Mouse (Mus musculus): ENCODE measurements around the gene Chrna1. TPM values are rescaled to one million over a fixed set of nuclear protein-coding genes. Genes with fewer than 3 reads are reported as not detected.

Gene Chrna1
- polyA plus RNA-seq, 1 experiment = 0.66 TPM

DNA sequence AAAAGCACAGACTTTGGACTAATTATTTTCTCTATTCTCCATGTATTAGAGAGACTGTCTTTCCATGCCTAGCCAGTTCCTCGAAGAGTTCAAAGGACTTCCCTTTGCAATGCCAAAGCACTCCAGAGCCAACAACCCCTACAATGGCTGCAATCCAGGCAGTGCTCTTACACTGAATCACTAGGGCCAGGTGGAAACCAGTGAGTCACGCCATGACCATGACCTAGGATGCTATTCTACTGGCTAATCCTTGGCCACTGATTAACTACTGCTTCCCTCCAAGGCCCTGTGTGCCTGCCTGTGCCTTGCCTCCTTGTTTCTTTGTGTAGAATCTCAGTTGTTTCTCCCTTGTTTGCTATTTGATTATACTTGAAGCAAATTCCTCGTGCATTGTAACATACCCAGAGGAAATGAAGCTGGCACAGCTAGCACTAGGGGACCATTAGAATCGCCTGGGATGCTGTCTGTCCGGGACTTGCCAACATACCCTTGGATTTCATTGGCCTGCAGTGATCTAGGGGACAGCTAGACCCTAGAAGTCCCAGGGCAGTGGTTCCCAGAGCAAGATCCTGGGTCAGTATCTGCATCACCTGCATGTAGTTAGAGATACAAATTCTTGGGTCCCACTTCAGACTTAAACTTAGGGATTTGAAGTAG lies 29.1 kb upstream of the Chrna1 start:
- Histone ChIP-seq H3K4me3 (replicated peaks; ENCODE audit: extremely low read depth, low read depth, low read length) (no peak overlapping the region), H3K4me1 (ENCODE audit: control insufficient read depth, insufficient read depth, low read length) (0 out of 2 replicates have a peak, but pooled peaks cover 2% of the 10 kb centered on the region)
- no peak for TF ChIP-seq CTCF (IDR thresholded peaks at IDR 0.05; ENCODE audit: insufficient read depth, low read length)
- TF ChIP-seq POLR2A (IDR thresholded peaks at IDR 0.05; ENCODE audit: borderline replicate concordance, extremely low read depth, low read depth, low read length) = no peak
- no peak for DNase-seq
- WGBS = 35% methylated on average over 5 of the region's 5 CpGs

DNA sequence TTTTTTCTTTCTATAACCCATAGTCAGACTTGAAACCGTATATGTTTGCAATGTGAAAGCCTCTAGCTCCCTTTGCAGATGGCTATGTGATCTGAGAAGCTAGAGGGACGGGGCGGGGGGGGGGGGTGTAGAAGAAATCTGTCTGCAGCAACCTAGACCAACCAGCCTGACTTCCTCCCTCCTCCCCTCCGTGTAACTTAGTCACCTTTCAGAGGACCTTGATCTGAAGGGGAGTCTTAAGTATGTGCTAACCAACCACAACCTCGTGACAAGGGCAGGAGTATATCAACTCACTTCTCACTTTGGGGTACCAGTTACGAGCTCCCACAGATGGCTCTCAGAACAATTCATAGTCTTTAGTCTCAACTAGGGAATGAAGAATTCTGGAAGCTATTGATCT lies 28.3 kb upstream of the Chrna1 start:
- no peak for TF ChIP-seq CTCF (IDR thresholded peaks at IDR 0.05; ENCODE audit: insufficient read depth, low read length)
- TF ChIP-seq POLR2A (IDR thresholded peaks at IDR 0.05; ENCODE audit: borderline replicate concordance, extremely low read depth, low read depth, low read length) = no peak
- 0 out of 2 replicates have a peak, but pooled peaks cover 2% of the 10 kb centered on the region for H3K4me1 ChIP-seq (ENCODE audit: control insufficient read depth, insufficient read depth, low read length)
- 65% methylated on average over 6 of the region's 6 CpGs for WGBS
- no peak for DNase-seq
- no peak overlapping the region for H3K4me3 ChIP-seq (replicated peaks; ENCODE audit: extremely low read depth, low read depth, low read length)

DNA sequence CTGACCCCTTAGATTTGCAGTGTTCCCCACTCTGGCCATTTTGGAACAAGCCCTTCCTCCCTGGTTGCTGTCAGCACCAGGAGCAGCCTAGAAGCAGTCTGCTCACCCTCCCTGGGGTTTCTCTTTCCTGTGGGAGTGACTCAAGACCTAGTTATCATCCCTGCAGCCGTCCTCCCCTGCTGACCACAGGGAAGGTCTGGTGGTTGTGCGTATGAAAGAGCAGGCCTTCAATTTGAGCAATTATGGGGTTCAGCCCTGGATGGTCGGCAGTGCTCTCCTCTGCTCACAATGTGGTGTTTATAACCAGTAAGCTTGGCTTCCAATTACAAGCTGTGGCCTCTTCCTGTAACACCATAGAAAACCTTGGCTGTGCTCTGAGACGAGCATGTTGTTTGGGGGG lies 27.5 kb upstream of the Chrna1 start:
- TF ChIP-seq CTCF (IDR thresholded peaks at IDR 0.05; ENCODE audit: insufficient read depth, low read length) = no peak
- WGBS = 53% methylated on average over 4 of the region's 4 CpGs
- Histone ChIP-seq H3K4me3 (replicated peaks; ENCODE audit: extremely low read depth, low read depth, low read length) (no peak overlapping the region), H3K4me1 (ENCODE audit: control insufficient read depth, insufficient read depth, low read length) (0 out of 2 replicates have a peak, but pooled peaks cover 2% of the 10 kb centered on the region)
- DNase-seq = no peak

DNA sequence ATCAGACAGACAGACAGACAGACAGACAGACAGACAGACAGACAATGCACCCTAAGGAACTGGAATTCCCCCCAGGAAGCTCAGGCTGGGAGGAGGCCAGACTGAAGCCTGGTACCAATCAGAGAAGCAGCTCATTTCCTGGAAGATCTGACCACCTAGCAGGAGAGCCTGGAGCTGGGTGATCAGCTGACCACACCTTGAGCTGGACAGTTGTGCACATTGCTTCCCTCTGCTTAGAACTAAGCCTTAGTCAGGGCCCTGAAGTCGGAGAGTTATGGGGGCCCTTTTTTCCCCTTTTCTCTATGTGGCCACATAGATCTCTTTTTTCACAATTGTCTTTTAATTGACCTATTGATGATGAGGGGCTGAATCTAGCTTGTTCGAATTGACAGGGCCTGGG lies 27.0 kb upstream of the Chrna1 start:
- H3K4me1 ChIP-seq (ENCODE audit: control insufficient read depth, insufficient read depth, low read length) = 0 out of 2 replicates have a peak, but pooled peaks cover 2% of the 10 kb centered on the region
- no peak for DNase-seq
- TF ChIP-seq POLR2A (IDR thresholded peaks at IDR 0.05; ENCODE audit: borderline replicate concordance, extremely low read depth, low read depth, low read length) (no peak), CTCF (IDR thresholded peaks at IDR 0.05; ENCODE audit: insufficient read depth, low read length) (no peak)
- no peak overlapping the region for H3K4me3 ChIP-seq (replicated peaks; ENCODE audit: extremely low read depth, low read depth, low read length)
- WGBS = 71% methylated on average over 2 of the region's 2 CpGs

DNA sequence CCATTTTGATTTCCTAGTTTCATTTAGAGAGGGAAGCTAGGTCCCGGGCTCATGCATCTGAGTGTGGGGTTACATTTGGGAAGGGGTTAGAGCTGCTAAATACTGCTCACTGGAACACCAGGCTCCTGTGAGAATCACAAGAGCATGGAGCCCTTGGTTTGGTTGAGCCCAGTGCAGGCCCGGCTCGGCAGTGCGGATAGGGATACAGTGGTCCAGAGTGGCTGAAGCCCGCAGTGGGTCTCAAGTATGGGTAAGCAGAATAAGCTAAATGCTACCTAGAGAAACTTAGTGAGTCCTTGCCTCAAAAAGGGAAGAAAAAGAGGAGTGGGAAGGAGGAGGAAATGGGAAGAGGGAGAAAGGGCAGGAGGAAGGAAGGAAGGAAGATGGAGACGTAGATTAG lies 26.5 kb upstream of the Chrna1 start:
- 91% methylated on average over 6 of the region's 6 CpGs for whole genome bisulfite sequencing
- no peak for DNase-seq
- Histone ChIP-seq H3K4me3 (replicated peaks; ENCODE audit: extremely low read depth, low read depth, low read length) (no peak overlapping the region), H3K4me1 (ENCODE audit: control insufficient read depth, insufficient read depth, low read length) (0 out of 2 replicates have a peak, but pooled peaks cover 2% of the 10 kb centered on the region)
- TF ChIP-seq CTCF (IDR thresholded peaks at IDR 0.05; ENCODE audit: insufficient read depth, low read length) (no peak), POLR2A (IDR thresholded peaks at IDR 0.05; ENCODE audit: borderline replicate concordance, extremely low read depth, low read depth, low read length) (no peak)

DNA sequence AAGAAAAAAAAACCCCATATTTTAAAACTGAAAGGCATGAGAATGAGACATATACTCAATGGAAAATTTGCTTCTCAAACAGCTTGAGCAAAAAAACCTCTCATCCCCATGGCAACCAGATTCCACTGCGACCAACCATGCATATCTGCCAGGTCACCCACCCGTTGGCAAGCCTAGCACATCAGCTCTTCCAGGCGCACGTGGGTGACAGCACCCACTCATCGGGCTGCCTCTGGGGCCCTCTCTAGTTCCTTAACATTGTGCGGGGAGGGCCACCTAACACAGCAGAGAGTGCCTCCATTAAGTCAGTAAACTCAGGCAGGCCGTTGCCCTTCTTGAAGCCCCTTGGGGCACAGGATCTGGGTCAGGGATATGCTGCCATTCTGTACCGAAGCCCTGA lies 24.9 kb upstream of the Chrna1 start:
- H3K4me3 ChIP-seq (replicated peaks; ENCODE audit: extremely low read depth, low read depth, low read length) = no peak overlapping the region
- 54% methylated on average over 8 of the region's 8 CpGs for WGBS
- DNase-seq = no peak
- TF ChIP-seq CTCF (IDR thresholded peaks at IDR 0.05; ENCODE audit: insufficient read depth, low read length) (no peak), POLR2A (IDR thresholded peaks at IDR 0.05; ENCODE audit: borderline replicate concordance, extremely low read depth, low read depth, low read length) (no peak)
- H3K4me1 ChIP-seq (ENCODE audit: control insufficient read depth, insufficient read depth, low read length) = 0 out of 2 replicates have a peak, but pooled peaks cover 2% of the 10 kb centered on the region

DNA sequence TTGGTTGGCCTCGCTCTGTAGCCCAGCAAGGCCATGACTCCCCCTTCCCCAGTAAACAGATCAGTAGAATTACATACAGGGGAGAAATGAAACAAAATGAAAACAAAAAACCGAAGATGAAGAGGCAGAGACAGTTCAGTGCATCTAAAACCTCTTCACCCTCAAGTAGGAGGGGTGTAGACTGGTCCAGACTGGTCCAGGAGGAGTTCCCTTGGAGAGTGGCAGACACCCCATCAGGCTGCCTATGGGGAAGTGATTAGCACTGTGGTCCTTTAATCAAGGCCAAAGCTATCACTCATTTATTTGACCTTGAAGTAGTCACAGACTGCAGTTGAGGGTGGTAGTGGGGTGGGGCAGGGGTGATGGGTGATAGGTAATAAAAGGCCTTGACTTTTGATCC lies 24.4 kb upstream of the Chrna1 start:
- TF ChIP-seq CTCF (IDR thresholded peaks at IDR 0.05; ENCODE audit: insufficient read depth, low read length) (no peak), POLR2A (IDR thresholded peaks at IDR 0.05; ENCODE audit: borderline replicate concordance, extremely low read depth, low read depth, low read length) (no peak)
- DNase-seq = no peak

DNA sequence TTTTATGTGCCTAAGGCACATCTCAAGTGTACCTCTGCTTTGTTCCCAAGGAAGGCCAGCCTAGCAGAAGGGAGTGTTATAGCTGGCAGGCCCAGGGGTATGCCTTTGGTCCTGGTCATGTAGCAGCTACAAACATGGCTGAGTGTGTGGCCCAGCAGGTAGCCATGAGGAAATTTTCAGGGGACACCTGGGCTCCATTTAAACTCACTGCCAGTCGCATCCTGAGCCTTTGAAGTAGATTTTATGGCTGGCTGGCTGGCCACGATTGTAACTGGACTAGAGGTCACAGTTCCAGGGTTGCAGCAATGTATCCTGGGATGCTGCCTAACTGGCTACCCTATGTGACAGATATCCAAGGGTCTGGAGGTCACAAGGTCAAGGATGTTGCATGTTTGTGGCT lies 20.5 kb upstream of the Chrna1 start:
- DNase-seq = no peak
- TF ChIP-seq POLR2A (IDR thresholded peaks at IDR 0.05; ENCODE audit: borderline replicate concordance, extremely low read depth, low read depth, low read length) (no peak), CTCF (IDR thresholded peaks at IDR 0.05; ENCODE audit: insufficient read depth, low read length) (no peak)
- H3K4me1 ChIP-seq (ENCODE audit: control insufficient read depth, insufficient read depth, low read length) = 0 out of 2 replicates have a peak, but pooled peaks cover 2% of the 10 kb centered on the region
- 66% methylated on average over 2 of the region's 2 CpGs for WGBS
- H3K4me3 ChIP-seq (replicated peaks; ENCODE audit: extremely low read depth, low read depth, low read length) = no peak overlapping the region

More for the DNA sequence above, 24.4 kb upstream of the Chrna1 start:
- H3K4me3 ChIP-seq (replicated peaks; ENCODE audit: extremely low read depth, low read depth, low read length) = no peak overlapping the region
- 0 out of 2 replicates have a peak, but pooled peaks cover 2% of the 10 kb centered on the region for H3K4me1 ChIP-seq (ENCODE audit: control insufficient read depth, insufficient read depth, low read length)
- WGBS = 81% methylated on average over 2 of the region's 2 CpGs

DNA sequence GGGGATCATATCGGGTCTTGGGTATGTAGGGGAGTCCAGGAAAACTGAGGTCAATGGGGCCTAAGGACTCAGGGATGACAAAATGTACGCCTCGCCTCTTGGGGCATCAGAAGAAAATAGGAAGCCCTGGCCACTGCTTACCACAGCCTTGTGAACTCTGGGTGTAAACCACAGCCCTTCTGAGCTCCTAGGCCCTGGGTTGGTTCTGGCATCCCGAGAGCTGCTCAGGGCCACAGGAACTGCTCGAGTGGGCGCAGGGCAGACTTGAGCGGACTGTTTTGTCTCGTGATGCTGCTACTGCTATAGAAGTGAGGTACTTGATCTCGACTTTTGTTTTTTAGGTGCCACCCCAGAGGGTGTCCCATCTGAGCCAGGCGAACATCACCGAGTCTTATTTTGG lies 17.6 kb upstream of the Chrna1 start:
- H3K4me1 ChIP-seq (ENCODE audit: control insufficient read depth, insufficient read depth, low read length) = peaks cover 5% of the 10 kb centered on the region
- no peak for TF ChIP-seq CTCF (IDR thresholded peaks at IDR 0.05; ENCODE audit: insufficient read depth, low read length)
- TF ChIP-seq POLR2A (IDR thresholded peaks at IDR 0.05; ENCODE audit: borderline replicate concordance, extremely low read depth, low read depth, low read length) = no peak
- 91% methylated on average over 11 of the region's 11 CpGs for WGBS
- no peak for DNase-seq
- no peak overlapping the region for H3K4me3 ChIP-seq (replicated peaks; ENCODE audit: extremely low read depth, low read depth, low read length)

DNA sequence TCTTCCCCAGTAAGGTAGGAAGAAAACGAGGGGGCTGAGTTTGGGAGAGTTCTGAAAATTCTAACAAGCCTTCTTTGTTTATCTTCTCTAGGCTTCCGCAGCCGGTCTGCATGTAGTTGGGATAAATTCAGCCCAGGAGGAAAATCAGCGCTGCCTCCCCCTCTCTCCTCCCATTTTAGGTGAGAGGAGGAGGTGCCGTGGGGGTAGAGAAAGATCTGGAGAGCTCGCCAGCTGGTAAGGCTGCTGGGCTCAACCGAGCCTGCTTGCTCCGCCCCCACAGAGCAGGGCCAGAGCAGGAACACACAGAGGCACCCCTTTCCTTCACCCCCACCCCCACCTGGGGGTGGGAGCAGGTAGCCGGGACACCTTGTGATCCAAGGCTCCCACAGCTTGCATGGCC lies 16.6 kb upstream of the Chrna1 start:
- no peak overlapping the region for H3K4me3 ChIP-seq (replicated peaks; ENCODE audit: extremely low read depth, low read depth, low read length)
- TF ChIP-seq POLR2A (IDR thresholded peaks at IDR 0.05; ENCODE audit: borderline replicate concordance, extremely low read depth, low read depth, low read length) (no peak), CTCF (IDR thresholded peaks at IDR 0.05; ENCODE audit: insufficient read depth, low read length) (no peak)
- H3K4me1 ChIP-seq (ENCODE audit: control insufficient read depth, insufficient read depth, low read length) = peaks cover 10% of the 10 kb centered on the region
- 10% methylated on average over 9 of the region's 9 CpGs for WGBS
- DNase-seq = peak; percentile 13

Data from lung, adult 2 months (tissue).